Mouse (Mus musculus) urinary bladder, adult 18-20 months (tissue): ENCODE measurements at regions not wholly inside any gene's neighbourhood (a gene's known extent, or its start where the extent isn't known, plus 50 kb on each side); places are given as distances from the start of the nearest gene placed in this dataset.

Experiments used
- DNase-seq, 2 experiments: peaks; one replicate each; pipeline ENCODE4 v3.0.0; 2022; ENCODE audit warnings: low spot score in 2 of 2, mixed read lengths in 2 of 2

GRCm38 (mm10) chr6:51097488-51097887, 335.0 kb upstream of the Nfe2l3 start:
- no peak for DNase-seq

GRCm38 (mm10) chr6:51100341-51100740, 332.1 kb upstream of the Nfe2l3 start:
- DNase-seq = no peak

- no peak for DNase-seq
Measured at GRCm38 (mm10) chr6:51103236-51103635, 329.2 kb upstream of the Nfe2l3 start.

GRCm38 (mm10) chr6:51104336-51104735, 328.1 kb upstream of the Nfe2l3 start:
- DNase-seq = no peak

GRCm38 (mm10) chr6:51108336-51108956, 324.0 kb upstream of the Nfe2l3 start:
- no peak for DNase-seq

GRCm38 (mm10) chr6:51110596-51110995, 321.9 kb upstream of the Nfe2l3 start:
- no peak for DNase-seq

GRCm38 (mm10) chr6:51114604-51115333, 317.7 kb upstream of the Nfe2l3 start:
- no peak for DNase-seq

GRCm38 (mm10) chr6:51118833-51119535, 313.5 kb upstream of the Nfe2l3 start:
- DNase-seq = no peak

- DNase-seq = peak; percentile 19 to 41
Measured at GRCm38 (mm10) chr6:51119691-51120302, 312.7 kb upstream of the Nfe2l3 start.

GRCm38 (mm10) chr6:51122941-51123340, 309.5 kb upstream of the Nfe2l3 start:
- no peak for DNase-seq

- DNase-seq = no peak
Measured at GRCm38 (mm10) chr6:51127851-51128250, 304.6 kb upstream of the Nfe2l3 start.

- DNase-seq = no peak
Measured at GRCm38 (mm10) chr6:51129096-51129495, 303.4 kb upstream of the Nfe2l3 start.

GRCm38 (mm10) chr6:51129591-51129990, 302.9 kb upstream of the Nfe2l3 start:
- DNase-seq = no peak

- DNase-seq = no peak
Measured at GRCm38 (mm10) chr6:51144762-51145161, 287.7 kb upstream of the Nfe2l3 start.

GRCm38 (mm10) chr6:51145863-51146262, 286.6 kb upstream of the Nfe2l3 start:
- DNase-seq = no peak

GRCm38 (mm10) chr6:51148821-51149220, 283.6 kb upstream of the Nfe2l3 start:
- DNase-seq = no peak

GRCm38 (mm10) chr6:51150066-51150465, 282.4 kb upstream of the Nfe2l3 start:
- no peak for DNase-seq

- no peak for DNase-seq
Measured at GRCm38 (mm10) chr6:51150486-51150885, 282.0 kb upstream of the Nfe2l3 start.

- no peak for DNase-seq
Measured at GRCm38 (mm10) chr6:51150916-51151315, 281.6 kb upstream of the Nfe2l3 start.

GRCm38 (mm10) chr6:51156836-51157370, 275.6 kb upstream of the Nfe2l3 start:
- no peak for DNase-seq

- no peak for DNase-seq
Measured at GRCm38 (mm10) chr6:51161149-51161548, 271.3 kb upstream of the Nfe2l3 start.
